Mouse (Mus musculus) urinary bladder, adult 2 months (tissue): Measurements from ENCODE around the gene Gpkow. TPM values are rescaled to one million over a fixed set of nuclear protein-coding genes. Genes with fewer than 3 reads are reported as not detected.
"Not testable (repeated sequence)": the region's sequence is repeated elsewhere in the genome, so short reads cannot be mapped to it uniquely, and the experiment has no call there.

ENCODE experiments used
- DNase-seq: peaks from one replicate; pipeline ENCODE4 v3.0.0; 2022; ENCODE audit warnings: low spot score
- polyA plus RNA-seq: library from polyadenylated mRNA; depleted of rRNA; stranded (reverse); fragments of >200 nt; gene quantifications from 2 replicates; pipeline ENCODE4 v1.2.3, GENCODE M21; 2012; rRNA removed

Gpkow gene
- polyA plus RNA-seq, 1 experiment = 20.6 TPM

GRCm38 (mm10) chrX:7745429-7745828, 48.5 kb downstream of the Gpkow start:
- DNase-seq = no peak

- DNase-seq = no peak
These were observed 53.6 kb downstream of the Gpkow start, which contains the start of gene Ccdc120 for GRCm38 (mm10) chrX:7750432-7751116. Gene Ccdc120, minus strand, starts transcription at chrX:7750905.

- DNase-seq = not testable (repeated sequence)
These were observed 56.7 kb downstream of the Gpkow start for GRCm38 (mm10) chrX:7753627-7754026.

Other genes starting within 250 kb of the Gpkow start
- gene Foxp3, start 123.5 kb upstream of the Gpkow start, polyA plus RNA-seq = 0.08 and 0.21 TPM in 2 replicates
- 3.5 and 3.7 TPM in 2 replicates for gene Ppp1r3f, start 122.8 kb upstream of the Gpkow start, polyA plus RNA-seq
- gene Ccdc22, start 91.6 kb upstream of the Gpkow start, polyA plus RNA-seq = 12.0 and 12.5 TPM in 2 replicates
- gene Cacna1f, start 90.0 kb upstream of the Gpkow start, polyA plus RNA-seq = 0.01 TPM in 2 replicates
- 3.6 and 4.0 TPM in 2 replicates for gene Syp, start 58.7 kb upstream of the Gpkow start, polyA plus RNA-seq
- gene Prickle3, start 39.9 kb upstream of the Gpkow start, polyA plus RNA-seq = 12.1 and 16.3 TPM in 2 replicates
- gene Plp2, start 25.7 kb upstream of the Gpkow start, polyA plus RNA-seq = 233 and 234 TPM in 2 replicates
- gene Magix, start 15.9 kb upstream of the Gpkow start, polyA plus RNA-seq = 1.1 and 1.6 TPM in 2 replicates
- 48.8 and 56.1 TPM in 2 replicates for gene Wdr45, start 17.2 kb downstream of the Gpkow start, polyA plus RNA-seq
- gene Gm45208, start 25.1 kb downstream of the Gpkow start, polyA plus RNA-seq = 0.44 TPM in 1 of 2 replicates, not detected in the other
- gene Praf2, start 31.3 kb downstream of the Gpkow start, polyA plus RNA-seq = 30.8 and 37.7 TPM in 2 replicates
- gene Ccdc120, start 53.8 kb downstream of the Gpkow start, polyA plus RNA-seq = 16.9 and 17.2 TPM in 2 replicates
- 11.2 and 23.7 TPM in 2 replicates for gene Tfe3, start 65.4 kb downstream of the Gpkow start, polyA plus RNA-seq
- 49.5 and 53.1 TPM in 2 replicates for gene Gripap1, start 92.6 kb downstream of the Gpkow start, polyA plus RNA-seq
- gene Kcnd1, start 125.2 kb downstream of the Gpkow start, polyA plus RNA-seq = 1.7 and 2.4 TPM in 2 replicates
- gene Otud5, start 144.2 kb downstream of the Gpkow start, polyA plus RNA-seq = 31.4 and 43.4 TPM in 2 replicates
- 8.8 and 10.8 TPM in 2 replicates for gene Pim2, start 181.1 kb downstream of the Gpkow start, polyA plus RNA-seq
- 43.3 and 68.2 TPM in 2 replicates for gene Slc35a2, start 186.9 kb downstream of the Gpkow start, polyA plus RNA-seq
- 84.2 and 90.7 TPM in 2 replicates for gene Pqbp1, start 202.1 kb downstream of the Gpkow start, polyA plus RNA-seq
- 22.2 and 23.7 TPM in 2 replicates for gene Timm17b, start 202.2 kb downstream of the Gpkow start, polyA plus RNA-seq
- gene Gm10491, start 210.7 kb downstream of the Gpkow start, polyA plus RNA-seq = not detected in 2 replicates
- not detected in 2 replicates for gene Gm10490, start 212.4 kb downstream of the Gpkow start, polyA plus RNA-seq
- gene Pcsk1n, start 222.7 kb downstream of the Gpkow start, polyA plus RNA-seq = 0.51 and 0.66 TPM in 2 replicates
- not detected in 2 replicates for gene Eras, start 231.5 kb downstream of the Gpkow start, polyA plus RNA-seq